Mouse (Mus musculus) kidney, adult 2 months (tissue): ENCODE data around the gene Dagla.

ENCODE experiments used
- CTCF ChIP-seq: fragments of 200-500 bp; conservative IDR thresholded peaks from 2 replicates; pipeline ENCODE4 v1.5.1; 2011; ENCODE audit warnings: low read depth, mild to moderate bottlenecking, control low read depth, low read length, moderate library complexity, mixed read lengths; ENCODE audit not compliant: insufficient read depth, insufficient read length
- POLR2A ChIP-seq: fragments of 200-500 bp; IDR thresholded peaks from one replicate; pipeline ENCODE4 v1.6.1; 2011; ENCODE audit warnings: low read depth, low read length, control low read depth

GRCm38 (mm10) chr19:10232327-10233017 is 72.2 kb downstream of the Dagla start:
- TF ChIP-seq CTCF (no peak), POLR2A (no peak)
